Mouse (Mus musculus) C2C12 (cell line): Measurements from ENCODE around the gene Susd3. TPM values are rescaled to one million over a fixed set of nuclear protein-coding genes. Genes with fewer than 3 reads are reported as not detected.

Source experiments
- H3K27me3 ChIP-seq: one replicate; pipeline ENCODE4 v1.6.1; 2011; ENCODE audit not compliant: control insufficient read depth, insufficient read depth, insufficient read length
- H3K36me3 ChIP-seq: one replicate; pipeline ENCODE4 v1.6.1; 2011; ENCODE audit not compliant: control insufficient read depth, insufficient read depth
- H3K4me3 ChIP-seq: one replicate; pipeline ENCODE4 v1.5.1; 2011; ENCODE audit warnings: mild to moderate bottlenecking, control low read depth; ENCODE audit not compliant: poor library complexity, insufficient read depth, severe bottlenecking
- H3K79me2 ChIP-seq: one replicate; pipeline ENCODE4 v1.6.1; 2011; ENCODE audit not compliant: control insufficient read depth, insufficient read depth
- H3K79me3 ChIP-seq: one replicate; pipeline ENCODE4 v1.6.1; 2011; ENCODE audit warnings: low read depth, control low read depth
- H3ac ChIP-seq: one replicate; pipeline ENCODE3; 2011; ENCODE audit warnings: low read depth; ENCODE audit not compliant: control insufficient read depth, insufficient read length
- CEBPB ChIP-seq: IDR thresholded peaks from one replicate; pipeline ENCODE4 v1.6.1; 2011; ENCODE audit warnings: low read depth, mild to moderate bottlenecking, control low read depth, moderate library complexity
- CTCF ChIP-seq: IDR thresholded peaks from one replicate; pipeline ENCODE4 v1.5.1; 2011; ENCODE audit not compliant: control insufficient read depth, insufficient read depth, insufficient read length
- FOSL1 ChIP-seq: IDR thresholded peaks from one replicate; pipeline ENCODE4 v1.8.0; 2011; ENCODE audit warnings: mild to moderate bottlenecking, low read length; ENCODE audit not compliant: poor library complexity, insufficient read depth, severe bottlenecking
- MAX ChIP-seq: IDR thresholded peaks from one replicate; pipeline ENCODE4 v1.6.1; 2011; ENCODE audit warnings: mild to moderate bottlenecking, control low read depth
- MYOD1 ChIP-seq: IDR thresholded peaks from one replicate; pipeline ENCODE4 v1.6.1; 2011; ENCODE audit warnings: low read depth; ENCODE audit not compliant: control insufficient read depth, insufficient read length
- MYOG ChIP-seq: IDR thresholded peaks from one replicate; pipeline ENCODE4 v1.6.1; 2011; ENCODE audit not compliant: control insufficient read depth, insufficient read length; ENCODE audit errors: extremely low read depth
- USF1 ChIP-seq: IDR thresholded peaks from one replicate; pipeline ENCODE4 v1.6.1; 2011; ENCODE audit warnings: low read depth, mild to moderate bottlenecking, control low read depth, moderate library complexity
- polyA plus RNA-seq: library from polyadenylated mRNA; unstranded; fragments of >200 nt; fragmentation: generic; extraction: Trizol; gene quantifications from one replicate; pipeline ENCODE4 v1.2.1, GENCODE M21; 2012; ENCODE audit warnings: missing spikeins

Susd3 gene
- polyA plus RNA-seq, 1 experiment = 0.25 TPM

GRCm38 (mm10) chr13:49286750-49287149 is 38.2 kb upstream of the Susd3 start:
- TF ChIP-seq USF1 (no peak), MYOG (no peak), FOSL1 (no peak), CTCF (no peak), CEBPB (no peak)
- Histone ChIP-seq H3K27me3 (no peaks in the 10 kb centered on the region), H3K79me3 (peaks cover 5% of the 10 kb centered on the region), H3K79me2 (peaks cover 4% of the 10 kb centered on the region), H3K36me3 (peaks cover 92% of the 10 kb centered on the region), H3ac (no peak overlapping the region), H3K4me3 (no peak overlapping the region)

DNA sequence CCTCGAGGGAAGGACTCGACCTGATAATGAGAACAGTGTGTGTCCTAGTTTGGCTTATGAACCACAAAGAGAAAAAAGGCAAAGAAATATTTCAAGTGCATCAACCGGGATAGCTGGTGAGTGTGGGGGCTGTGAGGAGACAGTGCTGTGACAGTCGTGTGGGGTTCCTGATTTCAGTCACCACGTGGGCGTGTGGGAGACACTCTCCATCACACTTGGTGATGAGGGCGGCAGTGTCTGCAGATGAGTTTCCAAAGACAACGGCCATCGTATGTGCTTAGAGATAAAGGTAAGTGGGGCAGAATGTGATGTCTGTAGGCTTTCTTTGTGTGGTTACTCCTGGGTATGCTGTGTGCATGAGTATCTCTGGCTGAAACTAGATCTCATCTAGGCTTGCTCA is 35.2 kb upstream of the Susd3 start:
- no peaks in the 10 kb centered on the region for H3K79me2 ChIP-seq
- H3K27me3 ChIP-seq = no peaks in the 10 kb centered on the region
- H3K36me3 ChIP-seq = peaks cover 97% of the 10 kb centered on the region
- TF ChIP-seq MYOG (no peak), MAX (no peak), MYOD1 (no peak), FOSL1 (no peak), USF1 (no peak), CEBPB (no peak), CTCF (no peak)
- H3K4me3 ChIP-seq = no peak overlapping the region
- no peak overlapping the region for H3ac ChIP-seq
- H3K79me3 ChIP-seq = no peaks in the 10 kb centered on the region

- TF ChIP-seq MYOD1 (no peak), MAX (no peak), CTCF (no peak), CEBPB (no peak), FOSL1 (no peak), MYOG (no peak), USF1 (no peak)
- no peak overlapping the region for H3K4me3 ChIP-seq
- no peaks in the 10 kb centered on the region for H3K27me3 ChIP-seq
- no peaks in the 10 kb centered on the region for H3K79me2 ChIP-seq
- peaks cover 97% of the 10 kb centered on the region for H3K36me3 ChIP-seq
- no peak overlapping the region for H3ac ChIP-seq
- no peaks in the 10 kb centered on the region for H3K79me3 ChIP-seq
Observed at GRCm38 (mm10) chr13:49282168-49282567, 33.7 kb upstream of the Susd3 start.

- Histone ChIP-seq H3K79me2 (no peaks in the 10 kb centered on the region), H3K79me3 (no peaks in the 10 kb centered on the region), H3ac (no peak overlapping the region), H3K27me3 (no peaks in the 10 kb centered on the region), H3K4me3 (no peak overlapping the region), H3K36me3 (peaks cover 75% of the 10 kb centered on the region)
- TF ChIP-seq FOSL1 (no peak), CEBPB (no peak), MAX (no peak), MYOD1 (no peak), USF1 (no peak), MYOG (no peak), CTCF (no peak)
Observed at GRCm38 (mm10) chr13:49271831-49272765, 23.6 kb upstream of the Susd3 start.

- no peak for TF ChIP-seq MYOG
- no peak for TF ChIP-seq CTCF
- no peak for TF ChIP-seq MYOD1
- TF ChIP-seq MAX = no peak
- no peak for TF ChIP-seq CEBPB
- no peak for TF ChIP-seq FOSL1
- no peak for TF ChIP-seq USF1
- Histone ChIP-seq H3K79me2 (no peaks in the 10 kb centered on the region), H3K36me3 (peaks cover 73% of the 10 kb centered on the region), H3K79me3 (no peaks in the 10 kb centered on the region), H3ac (no peak overlapping the region), H3K27me3 (no peaks in the 10 kb centered on the region), H3K4me3 (no peak overlapping the region)
Observed at GRCm38 (mm10) chr13:49270500-49270899, 22.0 kb upstream of the Susd3 start.

GRCm38 (mm10) chr13:49267645-49268044 is 19.1 kb upstream of the Susd3 start:
- TF ChIP-seq CEBPB = no peak
- TF ChIP-seq MYOG = no peak
- no peak for TF ChIP-seq MYOD1
- TF ChIP-seq MAX = no peak
- TF ChIP-seq CTCF = no peak
- no peak for TF ChIP-seq USF1
- no peak for TF ChIP-seq FOSL1
- H3K4me3 ChIP-seq = no peak overlapping the region
- H3K27me3 ChIP-seq = no peaks in the 10 kb centered on the region
- no peak overlapping the region for H3ac ChIP-seq
- no peaks in the 10 kb centered on the region for H3K79me3 ChIP-seq
- no peaks in the 10 kb centered on the region for H3K79me2 ChIP-seq
- H3K36me3 ChIP-seq = peaks cover 76% of the 10 kb centered on the region
